Mouse (Mus musculus) heart, embryonic 11.5 days (tissue): ENCODE data around the gene Tm9sf1. TPM values are rescaled to one million over a fixed set of nuclear protein-coding genes. Genes with fewer than 3 reads are reported as not detected.

Experiments used
- ATAC-seq: fragments of 200-750 bp; cut with Nextera tagmentation; replicated peaks from 2 replicates; pipeline ENCODE4 v1.8.0; 2017; ENCODE audit warnings: moderate library complexity; ENCODE audit not compliant: insufficient number of reproducible peaks, low FRiP score, low TSS enrichment
- H3K27ac ChIP-seq: fragments of 300-500 bp; sonication (generic); 2 replicates; pipeline ENCODE4 v1.5.1; 2014; ENCODE audit warnings: mild to moderate bottlenecking, low read depth, low read length
- H3K27me3 ChIP-seq: fragments of 300-500 bp; sonication (generic); 2 replicates; pipeline ENCODE4 v1.6.1; 2014; ENCODE audit warnings: mild to moderate bottlenecking, low read length, mixed read lengths; ENCODE audit not compliant: control insufficient read depth, insufficient read depth
- H3K36me3 ChIP-seq: fragments of 300-500 bp; sonication (generic); 2 replicates; pipeline ENCODE4 v1.6.1; 2014; ENCODE audit warnings: mild to moderate bottlenecking, low read length, moderate library complexity, mixed read lengths; ENCODE audit not compliant: control insufficient read depth, insufficient read depth
- H3K4me1 ChIP-seq: fragments of 300-500 bp; sonication (generic); 2 replicates; pipeline ENCODE4 v1.6.1; 2014; ENCODE audit warnings: low read length; ENCODE audit not compliant: control insufficient read depth, insufficient read depth
- H3K4me2 ChIP-seq: fragments of 300-500 bp; sonication (generic); 2 replicates; pipeline ENCODE4 v1.6.1; 2014; ENCODE audit warnings: mild to moderate bottlenecking, moderate library complexity
- H3K4me3 ChIP-seq: fragments of 300-500 bp; sonication (generic); 2 replicates; pipeline ENCODE4 v1.5.1; 2014; ENCODE audit warnings: low read depth, low read length
- H3K9ac ChIP-seq: fragments of 300-500 bp; sonication (generic); 2 replicates; pipeline ENCODE4 v1.6.1; 2014; ENCODE audit warnings: mild to moderate bottlenecking, low read depth, low read length, moderate library complexity
- H3K9me3 ChIP-seq: fragments of 300-500 bp; sonication (generic); replicated peaks from 2 replicates; pipeline ENCODE4 v1.6.1; 2016; ENCODE audit warnings: low read length; ENCODE audit not compliant: control insufficient read depth
- WGBS: fragments of 180-500 bp; shearing (Covaris S2); extraction: QIAGEN DNeasy Blood & Tissue Kit; methylation state at CpG from one replicate; pipeline ENCODE4 v1.1.7; 2014; ENCODE audit not compliant: insufficient replicate concordance; 5-methylcytosine and 5-hydroxymethylcytosine counted together
- polyA plus RNA-seq: library from polyadenylated mRNA; unstranded; fragments of >200 nt; fragmentation: Nextera tagmentation; extraction: Ambion mirVana; gene quantifications from 2 replicates; pipeline ENCODE4 v1.2.1, GENCODE M21; 2014

Gene Tm9sf1
- polyA plus RNA-seq, 1 experiment from 2014 or later, result 78.7 TPM

GRCm38 (mm10) chr14:55642679-55643059, 937 bp downstream of the Tm9sf1 start:
- Histone ChIP-seq H3K4me3 (peak overlapping the region; percentile 96), H3K27ac (peak overlapping the region; percentile 95), H3K4me1 (peaks cover 18% of the 10 kb centered on the region), H3K36me3 (peaks cover 19% of the 10 kb centered on the region), H3K27me3 (no peaks in the 10 kb centered on the region), H3K9ac (peak overlapping the region; percentile 97), H3K9me3 (no peaks in the 10 kb centered on the region), H3K4me2 (peak overlapping the region; percentile 91)
- 0 out of 2 replicates have a peak, but pooled peaks have one; percentile 14 for ATAC-seq
- WGBS, result 20% methylated on average over 8 of the region's 8 CpGs

- H3K36me3 ChIP-seq, result peaks cover 23% of the 10 kb centered on the region
- WGBS, result 95% methylated on average over 13 of the region's 13 CpGs
- H3K9ac ChIP-seq, result no peak overlapping the region
These were observed 2.3 kb downstream of the Tm9sf1 start for GRCm38 (mm10) chr14:55641291-55641690.

DNA sequence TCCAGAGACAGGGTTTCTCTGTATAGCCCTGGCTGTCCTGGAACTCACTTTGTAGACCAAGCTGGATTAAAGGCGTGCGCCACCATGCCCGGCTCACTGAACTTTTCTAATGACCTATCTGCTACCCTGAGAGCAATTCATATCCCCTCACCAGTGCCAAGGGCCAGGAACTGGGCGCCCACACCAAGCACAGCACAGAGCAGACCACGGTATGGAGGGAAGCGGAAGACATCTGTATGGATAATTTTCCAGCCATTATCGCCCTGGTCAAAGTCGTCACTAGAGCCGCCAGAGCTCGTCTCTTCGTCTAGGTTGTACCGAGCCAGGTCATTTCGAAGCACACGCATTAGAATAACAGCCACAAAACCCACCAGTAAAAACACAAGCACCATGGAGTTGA, 2.8 kb downstream of the Tm9sf1 start:
- no peaks in the 10 kb centered on the region for H3K27me3 ChIP-seq
- 96% methylated on average over 14 of the region's 14 CpGs for WGBS
- ATAC-seq, result no peak
- H3K4me3 ChIP-seq, result no peak overlapping the region
- H3K9me3 ChIP-seq, result no peaks in the 10 kb centered on the region
- peaks cover 18% of the 10 kb centered on the region for H3K4me1 ChIP-seq
- no peak overlapping the region for H3K4me2 ChIP-seq
- H3K9ac ChIP-seq, result no peak overlapping the region
- H3K27ac ChIP-seq, result no peak overlapping the region
- H3K36me3 ChIP-seq, result peaks cover 23% of the 10 kb centered on the region

More at GRCm38 (mm10) chr14:55641291-55641690, 2.3 kb downstream of the Tm9sf1 start:
- Histone ChIP-seq H3K4me1 (peaks cover 18% of the 10 kb centered on the region), H3K27me3 (no peaks in the 10 kb centered on the region), H3K27ac (no peak overlapping the region), H3K4me3 (no peak overlapping the region), H3K9me3 (no peaks in the 10 kb centered on the region), H3K4me2 (no peak overlapping the region)
- ATAC-seq, result no peak

DNA sequence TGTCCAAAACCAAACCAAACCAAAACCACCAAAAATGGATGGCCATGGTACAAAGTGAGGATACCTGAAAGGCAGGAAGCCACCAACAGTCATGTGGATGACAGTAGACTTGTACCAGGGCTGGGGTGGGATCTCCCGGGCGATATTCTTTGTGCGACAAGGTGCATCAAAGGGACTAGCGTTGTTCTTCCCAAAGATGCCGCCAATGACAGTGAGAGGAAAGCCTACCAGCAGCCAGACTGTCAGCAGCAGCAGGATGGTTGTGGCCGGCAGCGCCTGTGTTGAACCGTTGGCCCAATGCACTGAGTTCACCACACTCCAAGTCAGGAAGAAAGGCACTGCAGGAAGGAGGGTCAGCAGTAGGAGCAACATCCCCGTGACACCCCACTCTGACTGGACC, 5.8 kb downstream of the Tm9sf1 start, which contains the start of gene Gm49378:
TSS of gene Gm49378 (minus strand) at position 101 of the 400 bp plus-strand sequence.
- peaks cover 34% of the 10 kb centered on the region for H3K36me3 ChIP-seq
- H3K9me3 ChIP-seq, result no peaks in the 10 kb centered on the region
- peaks cover 9% of the 10 kb centered on the region for H3K4me1 ChIP-seq
- no peaks in the 10 kb centered on the region for H3K27me3 ChIP-seq
- no peak for ATAC-seq
- H3K9ac ChIP-seq, result no peak within 1 kb of the TSS
- 92% methylated on average over 9 of the region's 9 CpGs for WGBS
- no peak within 1 kb of the TSS for H3K4me2 ChIP-seq
- H3K4me3 ChIP-seq, result no peak within 1 kb of the TSS
- no peak within 1 kb of the TSS for H3K27ac ChIP-seq

DNA sequence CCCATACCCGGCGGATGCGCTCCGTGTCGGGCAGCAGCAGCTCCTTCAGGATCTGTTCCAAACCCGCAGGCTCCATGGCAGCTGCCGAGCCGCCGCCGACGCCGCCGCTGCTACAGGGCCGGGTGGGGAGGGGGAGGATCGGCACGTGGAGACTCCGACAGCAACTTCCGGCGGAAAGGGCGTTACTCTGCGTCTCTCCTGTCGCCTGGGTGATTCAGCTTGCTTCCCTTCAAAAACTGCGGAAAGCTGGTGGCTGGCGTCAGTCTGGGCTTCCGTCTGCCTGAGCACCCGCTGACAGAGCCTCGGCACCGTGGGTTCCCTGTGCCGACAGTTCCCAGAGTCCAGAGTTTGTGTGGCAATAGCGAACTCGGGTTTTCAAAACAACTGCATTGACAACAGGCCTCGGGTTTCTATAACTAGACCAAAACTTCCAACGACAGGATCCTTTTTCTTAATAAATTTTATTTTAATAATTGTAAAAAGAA, 8.0 kb downstream of the Tm9sf1 start, which contains the start of gene Ipo4:
TSS of gene Ipo4 (minus strand) at position 435 of the 485 bp plus-strand sequence.
- Histone ChIP-seq H3K9ac (peak within 1 kb of the TSS; percentile 76), H3K36me3 (peaks cover 38% of the 10 kb centered on the region), H3K27ac (no peak within 1 kb of the TSS), H3K27me3 (no peaks in the 10 kb centered on the region), H3K9me3 (no peaks in the 10 kb centered on the region), H3K4me1 (peaks cover 3% of the 10 kb centered on the region; the same call in 1 of the 2 replicates), H3K4me2 (peak within 1 kb of the TSS; percentile 78), H3K4me3 (peak within 1 kb of the TSS; percentile 65)
- 1% methylated on average over 33 of the region's 33 CpGs for WGBS
- peak; percentile 64 for ATAC-seq

GRCm38 (mm10) chr14:55634874-55635522, 8.6 kb downstream of the Tm9sf1 start:
- WGBS, result 2% methylated on average over 23 of the region's 23 CpGs
- Histone ChIP-seq H3K27me3 (no peaks in the 10 kb centered on the region), H3K4me2 (peak overlapping the region; percentile 78), H3K9ac (peak overlapping the region; percentile 76), H3K27ac (no peak overlapping the region), H3K4me1 (peaks cover 3% of the 10 kb centered on the region; the same call in 1 of the 2 replicates), H3K36me3 (peaks cover 42% of the 10 kb centered on the region), H3K4me3 (peak overlapping the region; percentile 65), H3K9me3 (no peaks in the 10 kb centered on the region)
- ATAC-seq, result peak; percentile 59

DNA sequence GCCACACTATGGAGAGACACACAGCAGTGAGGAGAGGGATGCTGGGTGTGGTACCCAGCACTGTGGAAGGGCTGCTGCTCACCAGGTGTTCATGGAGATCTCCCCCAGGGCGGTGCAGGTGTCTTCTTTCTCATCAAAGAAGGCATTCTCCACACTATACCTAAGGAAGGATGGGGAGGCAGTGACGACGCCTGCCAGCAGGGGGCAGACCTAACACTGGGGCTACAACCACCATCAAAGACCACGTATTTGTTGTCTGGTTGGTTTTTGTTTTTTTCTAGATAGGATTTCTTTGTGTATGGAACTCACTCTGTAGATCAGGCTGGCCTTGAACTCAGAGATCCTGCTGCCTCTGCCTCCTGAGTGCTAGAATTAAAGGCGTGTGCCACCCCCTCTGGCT, 14.3 kb downstream of the Tm9sf1 start:
- Histone ChIP-seq H3K4me2 (no peak overlapping the region), H3K9me3 (no peaks in the 10 kb centered on the region), H3K9ac (no peak overlapping the region), H3K27me3 (no peaks in the 10 kb centered on the region), H3K36me3 (peaks cover 58% of the 10 kb centered on the region), H3K27ac (no peak overlapping the region), H3K4me3 (no peak overlapping the region), H3K4me1 (0 out of 2 replicates have a peak, but pooled peaks cover 4% of the 10 kb centered on the region)
- 52% methylated on average over 5 of the region's 5 CpGs for WGBS
- no peak for ATAC-seq

DNA sequence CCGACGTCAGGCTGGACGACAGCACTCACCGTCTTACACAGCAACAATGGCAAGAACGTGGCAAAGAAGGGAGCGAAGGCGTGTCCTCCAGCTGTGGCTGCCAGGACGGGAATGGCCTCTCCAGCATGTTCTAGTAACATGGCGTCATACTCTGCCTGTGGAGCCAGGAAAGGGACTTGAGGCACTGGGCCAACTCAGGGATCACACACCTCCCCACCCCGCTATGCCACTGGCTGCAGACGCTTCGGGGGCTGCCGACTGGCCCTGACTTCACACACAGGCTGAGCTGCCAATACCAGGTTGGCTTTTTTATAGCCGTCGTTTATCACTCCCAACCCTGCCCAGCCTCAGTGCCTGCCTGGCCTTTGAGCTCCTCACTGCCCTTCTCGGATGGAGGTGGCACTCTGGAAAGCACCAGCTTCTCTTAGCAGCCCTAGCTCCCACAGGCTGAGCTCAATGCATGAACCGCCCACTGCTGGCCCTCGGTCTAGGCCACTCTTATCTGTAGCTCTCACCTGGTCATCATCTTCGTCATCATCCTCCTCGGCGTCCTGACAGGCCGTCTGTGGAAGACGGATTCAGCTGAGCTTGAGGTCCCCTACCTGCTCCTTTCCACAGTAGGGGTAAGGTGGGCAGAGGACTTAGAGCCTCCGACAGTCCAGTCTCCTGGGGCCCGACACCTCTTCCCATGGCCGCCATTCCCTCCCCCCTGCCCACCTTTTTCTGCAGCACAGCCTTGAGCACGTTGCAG, 15.4 kb downstream of the Tm9sf1 start:
- Histone ChIP-seq H3K4me1 (0 out of 2 replicates have a peak, but pooled peaks cover 4% of the 10 kb centered on the region), H3K9me3 (no peaks in the 10 kb centered on the region), H3K27ac (no peak overlapping the region), H3K9ac (no peak overlapping the region), H3K4me3 (no peak overlapping the region), H3K27me3 (no peaks in the 10 kb centered on the region), H3K36me3 (peaks cover 51% of the 10 kb centered on the region), H3K4me2 (no peak overlapping the region)
- ATAC-seq, result no peak
- 90% methylated on average over 27 of the region's 27 CpGs for WGBS
